Mouse (Mus musculus): ENCODE measurements around the gene Acin1.

Acin1 gene

DNA sequence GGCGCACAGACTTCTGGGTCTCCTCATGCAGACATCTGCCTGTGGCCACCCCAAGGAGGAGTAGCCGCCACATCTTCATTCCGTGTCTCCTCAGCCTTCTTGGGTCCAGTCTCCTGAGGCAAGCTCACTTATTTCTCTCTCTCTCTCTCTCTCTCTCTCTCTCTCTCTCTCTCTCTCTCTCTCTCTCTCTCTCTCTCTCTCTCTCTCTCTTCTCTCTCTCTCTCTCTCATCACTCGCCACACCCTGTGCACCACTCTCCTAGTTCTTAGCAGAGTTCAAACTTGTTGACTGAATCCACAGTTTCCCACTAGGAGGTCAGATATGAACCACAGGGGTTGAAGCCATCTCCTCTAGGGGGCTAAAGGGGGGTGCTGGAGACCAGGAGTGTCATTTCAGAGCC lies 12.0 kb upstream of the Acin1 start, which contains the start of gene Gm29776:
Gene Gm29776 (minus strand): TSS at position 101 of the 400 bp plus-strand sequence.
- no peak for DNase-seq (ENCODE audit: low read depth)

DNA sequence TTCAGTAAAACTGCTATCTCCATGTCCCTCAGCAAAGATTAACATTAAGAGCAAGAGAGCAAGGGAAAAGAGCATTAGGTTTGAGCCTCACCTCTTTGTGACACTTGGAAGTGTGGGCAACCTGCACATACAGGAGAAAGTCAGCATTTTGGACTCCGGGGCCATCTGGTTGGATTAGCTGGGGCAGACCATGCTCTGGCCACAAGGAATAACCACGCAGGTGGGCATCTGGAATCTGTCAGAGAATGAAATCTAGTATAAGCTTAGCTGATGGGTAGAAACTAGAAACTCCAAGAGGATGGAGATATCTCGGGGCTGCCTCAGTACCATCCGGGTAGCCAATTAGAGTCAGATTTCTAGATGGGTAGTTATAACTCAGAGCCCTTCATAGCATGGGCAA lies 10.0 kb upstream of the Acin1 start:
- no peak for DNase-seq (ENCODE audit: low read depth)

DNA sequence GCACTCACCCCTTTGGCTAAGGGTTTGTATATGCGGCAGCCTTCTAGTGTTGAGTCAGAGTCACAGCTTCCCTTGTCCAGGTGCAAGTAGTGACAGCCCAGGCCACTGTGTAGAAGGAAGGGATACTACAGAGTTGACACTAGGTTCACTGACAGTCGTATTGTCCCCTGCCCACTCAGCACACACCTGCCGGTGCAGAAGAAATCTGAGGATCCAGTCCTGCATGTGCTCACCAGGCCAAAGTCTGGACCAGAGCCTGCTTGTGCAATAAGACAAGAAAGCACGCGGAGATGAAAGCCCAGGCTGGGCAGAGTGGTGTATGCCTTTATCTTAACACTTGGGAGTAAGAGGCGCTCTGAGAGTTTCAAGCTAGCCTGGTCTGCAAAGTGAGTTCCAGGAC lies 8.3 kb upstream of the Acin1 start:
- DNase-seq (ENCODE audit: low read depth) = no peak

DNA sequence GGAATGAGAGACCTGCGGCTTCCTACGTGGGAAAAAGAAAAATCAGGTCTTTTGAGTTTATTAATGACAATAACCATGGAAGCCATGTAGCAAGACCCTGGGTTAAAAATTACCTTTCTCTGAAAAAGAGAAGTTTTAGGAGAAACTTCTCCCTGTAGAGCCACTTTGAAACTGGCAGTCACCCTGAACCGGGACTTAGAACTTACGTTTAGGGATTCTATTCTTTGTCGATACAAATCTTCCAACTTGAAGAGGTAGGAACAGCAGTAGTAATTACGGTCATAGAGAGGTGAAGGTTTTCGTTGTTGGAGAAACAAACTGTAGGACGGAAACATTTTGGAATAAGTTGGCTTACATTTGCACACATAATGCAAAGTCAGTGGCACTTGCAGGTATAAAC lies 520 bp upstream of the Acin1 start:
- DNase-seq (ENCODE audit: low read depth) = peak; percentile 37

DNA sequence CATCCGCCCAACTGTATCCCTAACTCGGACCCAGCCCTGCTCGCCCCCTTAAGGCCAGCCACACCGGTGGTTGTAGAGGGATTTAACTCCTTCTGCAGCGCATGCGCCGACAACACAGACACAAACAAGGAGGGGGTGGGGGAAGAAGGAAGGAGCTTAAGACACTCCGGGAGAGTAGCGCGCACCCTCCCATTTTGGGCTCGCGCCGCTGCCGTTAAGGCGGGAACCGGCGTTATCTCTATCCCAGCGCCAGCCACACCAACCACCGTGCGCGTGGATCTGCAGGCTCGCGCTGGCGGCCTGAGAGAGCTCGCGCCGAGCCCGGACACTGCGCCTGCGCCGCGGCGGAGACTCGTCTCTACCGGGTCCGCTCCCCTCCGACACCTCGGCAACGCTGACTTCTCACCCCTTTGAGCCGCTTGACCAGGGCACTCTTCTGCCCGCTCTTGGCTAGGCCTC lies 639 bp downstream of the Acin1 start, which contains the start of gene 1700123O20Rik:
Gene 1700123O20Rik (plus strand): TSS at position 154 of the 459 bp plus-strand sequence.
- no peak for DNase-seq (ENCODE audit: low read depth)

DNA sequence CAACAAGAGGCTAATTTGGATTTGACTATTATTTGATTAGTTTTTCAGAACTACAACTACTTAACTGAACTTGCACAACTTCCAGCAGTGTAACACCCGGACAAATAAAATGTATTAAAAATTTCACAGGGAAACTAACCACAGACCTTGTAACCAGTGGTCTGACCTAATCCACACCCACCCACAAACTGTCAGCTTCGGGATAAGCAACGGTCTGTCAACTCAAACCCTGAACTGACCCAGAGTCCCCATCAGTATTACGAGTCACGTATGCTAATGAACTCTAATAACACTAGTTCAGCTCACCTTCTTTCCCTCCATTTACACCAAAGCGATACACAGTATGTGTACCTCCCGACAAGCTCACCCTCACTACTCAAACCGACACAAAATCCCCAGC lies 1.3 kb downstream of the Acin1 start:
- peak; percentile 16 for DNase-seq (ENCODE audit: low read depth)

DNA sequence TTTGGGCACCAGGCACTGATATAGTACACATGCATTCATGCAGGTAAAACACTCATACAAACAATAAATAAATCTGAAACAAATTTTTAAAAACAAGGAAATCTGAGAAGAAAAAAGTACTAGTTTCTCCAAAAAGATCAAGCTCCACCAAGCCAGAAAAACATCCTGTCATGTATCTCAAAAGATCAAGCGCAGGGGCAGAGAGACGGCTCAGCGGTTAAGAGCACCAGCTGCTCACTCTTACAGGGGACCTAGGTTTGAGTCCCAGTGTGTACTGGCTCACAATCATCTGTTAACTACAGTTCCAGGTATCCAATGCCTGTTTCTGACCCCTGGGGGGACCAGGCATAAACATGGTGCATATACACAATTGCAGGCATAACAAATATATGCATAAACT lies 4.3 kb downstream of the Acin1 start:
- peak; percentile 56 for DNase-seq (ENCODE audit: low read depth)

DNA sequence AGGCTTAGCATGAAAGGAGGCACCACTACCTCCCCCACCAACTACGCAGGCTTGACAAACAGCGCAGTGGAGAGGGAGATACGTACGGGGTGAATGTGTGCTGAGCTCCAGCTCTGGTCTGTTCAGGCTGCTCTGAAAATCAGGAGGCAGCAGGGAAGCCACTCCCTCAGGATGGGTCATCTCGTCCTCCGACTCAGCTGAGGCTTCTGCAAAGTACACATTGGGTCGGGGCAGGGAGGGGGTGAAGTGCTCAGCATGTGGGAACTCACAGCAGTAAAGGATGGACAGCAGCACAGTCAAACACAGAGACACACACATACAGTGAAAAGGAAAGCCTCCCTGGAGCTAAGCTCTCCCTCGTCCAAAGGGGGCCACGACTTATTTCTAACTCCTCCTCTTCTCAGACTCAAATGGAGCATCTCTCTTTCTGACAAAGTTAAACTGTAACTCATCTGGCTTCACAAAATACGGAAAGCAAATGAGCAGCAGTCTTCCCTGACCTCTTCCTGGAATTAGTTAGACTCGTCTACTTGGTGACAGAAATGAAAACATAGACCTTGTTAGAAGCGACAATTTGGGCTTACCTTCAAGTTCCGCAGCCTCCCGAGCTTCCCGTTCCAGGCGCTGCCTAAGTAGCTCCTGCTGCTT lies 8.0 kb downstream of the Acin1 start:
- no peak for DNase-seq (ENCODE audit: low read depth)

DNA sequence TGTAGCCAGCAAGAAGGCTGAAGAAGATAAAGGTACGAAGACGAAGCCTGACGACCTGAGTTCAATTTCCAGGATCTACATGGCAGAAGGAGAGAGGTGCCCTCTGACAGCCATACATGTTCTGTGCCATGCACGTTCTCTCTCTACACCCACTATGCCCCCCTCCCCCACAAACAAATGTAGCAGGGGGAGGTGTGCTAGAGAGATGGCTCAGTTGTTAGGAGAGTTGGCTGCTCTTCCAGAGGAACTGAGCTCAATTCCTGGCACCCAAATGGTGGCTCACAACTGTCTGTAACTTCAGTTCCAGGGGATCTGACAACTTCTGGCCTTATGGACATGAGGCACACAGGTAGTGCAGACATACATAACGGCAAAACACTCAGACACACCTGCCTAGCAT lies 10.4 kb downstream of the Acin1 start:
- no peak for DNase-seq (ENCODE audit: low read depth)

DNA sequence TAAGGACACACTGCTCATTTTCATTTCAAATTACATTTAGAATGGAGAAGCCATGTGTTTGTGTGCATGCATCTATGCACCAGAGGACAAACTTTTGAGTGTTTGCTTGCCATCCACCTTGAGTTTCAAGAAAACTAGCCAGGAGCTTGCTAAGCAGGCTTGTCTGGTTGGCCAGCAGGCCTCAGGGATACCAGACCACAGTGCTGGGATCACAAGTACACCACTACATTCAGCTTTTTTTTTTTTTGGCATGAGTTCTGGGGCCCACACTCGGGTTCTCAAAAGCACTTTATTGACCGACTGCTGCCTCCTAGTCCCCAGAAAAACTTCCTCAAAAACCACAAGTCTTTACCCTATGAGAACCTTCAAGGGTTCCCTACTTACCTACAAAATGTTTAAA lies 12.4 kb downstream of the Acin1 start:
- no peak for DNase-seq (ENCODE audit: low read depth)

DNA sequence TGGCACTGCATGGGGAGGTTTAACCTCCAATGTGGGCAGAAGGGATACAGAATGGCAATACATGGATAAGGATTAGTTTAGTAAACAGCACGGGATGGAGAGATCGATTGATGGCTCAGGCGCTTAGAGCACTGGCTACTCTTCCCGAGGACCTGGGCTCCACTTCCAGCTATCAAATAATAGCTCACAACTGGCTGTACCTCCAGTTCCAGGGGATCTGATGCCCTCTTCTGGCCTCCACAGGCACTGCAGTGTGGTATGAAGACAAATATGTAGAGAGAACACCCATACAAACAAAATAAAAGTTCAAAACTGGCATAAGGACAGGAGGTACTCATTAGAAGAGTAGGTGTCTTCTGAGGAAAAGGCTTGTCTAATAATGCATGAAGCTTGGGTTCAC lies 17.4 kb downstream of the Acin1 start:
- peak; percentile 68 for DNase-seq (ENCODE audit: low read depth)

DNA sequence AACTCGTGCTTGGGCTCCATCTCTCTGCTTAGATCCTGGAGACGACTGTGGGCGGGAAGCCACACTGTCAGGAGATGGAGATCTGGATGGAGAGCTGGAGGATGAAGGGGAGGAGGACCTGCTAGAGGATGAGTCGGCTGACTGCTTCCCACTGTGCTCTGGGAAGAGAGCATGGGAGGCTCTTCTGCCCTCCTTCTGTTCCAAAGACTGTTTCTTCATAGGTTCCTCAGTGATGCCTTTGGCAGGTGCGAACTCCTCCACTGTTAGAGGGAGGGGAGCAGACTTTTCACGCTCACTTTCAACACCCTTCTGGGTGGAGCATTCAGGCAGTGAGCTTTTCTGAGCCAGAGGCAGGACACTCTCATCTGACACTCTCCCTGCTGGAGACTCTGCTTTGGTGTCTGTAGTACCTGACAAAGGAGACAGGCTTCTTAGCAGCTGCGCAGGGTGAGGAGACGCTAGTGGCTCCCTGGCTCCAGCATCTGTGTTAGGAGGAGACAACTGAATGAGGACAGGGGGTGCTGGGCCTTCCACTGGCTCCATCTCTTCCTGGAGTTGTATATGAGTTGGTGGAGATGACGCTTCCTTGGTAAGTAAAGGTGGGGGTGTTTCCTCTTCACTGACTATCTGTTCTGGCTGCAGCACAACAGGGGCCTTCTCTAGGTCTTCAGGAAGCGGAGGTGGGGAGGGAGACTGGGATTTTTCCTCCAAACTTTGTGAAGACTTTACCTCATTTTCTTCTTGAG lies 22.1 kb downstream of the Acin1 start:
- DNase-seq (ENCODE audit: low read depth) = no peak

DNA sequence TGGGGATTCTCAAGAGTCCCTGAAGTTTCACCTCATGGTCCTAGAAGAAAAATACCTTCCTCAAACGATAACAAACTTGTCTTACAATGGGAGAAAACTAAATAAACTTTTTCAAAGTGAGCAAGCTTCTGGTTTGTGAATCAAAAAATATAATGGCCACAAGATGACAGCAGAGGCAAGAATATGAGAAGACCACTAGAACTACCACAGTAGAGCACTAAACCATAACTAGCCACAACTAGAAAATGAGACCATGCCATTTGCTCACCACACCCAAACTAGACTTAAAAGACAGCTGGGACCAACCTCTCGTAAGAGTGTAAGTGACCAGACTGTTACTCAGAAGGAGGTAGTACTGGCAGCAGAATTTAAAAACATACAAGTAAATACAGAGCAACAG lies 26.7 kb downstream of the Acin1 start:
- no peak for DNase-seq (ENCODE audit: low read depth)

DNA sequence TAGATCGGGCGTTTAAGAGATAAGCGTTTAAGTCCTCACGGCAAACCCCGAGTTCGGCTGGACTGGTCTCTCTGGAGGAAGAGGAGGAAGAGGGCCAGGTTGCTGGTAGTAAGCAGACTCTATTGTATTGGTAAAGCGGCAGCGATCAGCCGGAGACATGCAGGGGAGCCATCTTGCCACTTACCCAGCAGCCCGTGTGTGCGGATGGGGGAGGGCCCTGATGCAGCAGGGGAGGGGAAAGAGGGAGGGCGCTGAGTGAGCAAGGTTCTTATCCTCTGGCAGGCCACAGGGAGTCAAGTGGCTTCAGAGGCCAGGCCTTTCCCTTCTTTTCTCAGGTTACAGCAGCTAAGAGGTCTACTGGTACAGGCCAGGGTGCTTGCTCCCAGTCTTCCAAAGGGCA lies 33.2 kb downstream of the Acin1 start:
- peak; percentile 84 for DNase-seq (ENCODE audit: low read depth)

DNA sequence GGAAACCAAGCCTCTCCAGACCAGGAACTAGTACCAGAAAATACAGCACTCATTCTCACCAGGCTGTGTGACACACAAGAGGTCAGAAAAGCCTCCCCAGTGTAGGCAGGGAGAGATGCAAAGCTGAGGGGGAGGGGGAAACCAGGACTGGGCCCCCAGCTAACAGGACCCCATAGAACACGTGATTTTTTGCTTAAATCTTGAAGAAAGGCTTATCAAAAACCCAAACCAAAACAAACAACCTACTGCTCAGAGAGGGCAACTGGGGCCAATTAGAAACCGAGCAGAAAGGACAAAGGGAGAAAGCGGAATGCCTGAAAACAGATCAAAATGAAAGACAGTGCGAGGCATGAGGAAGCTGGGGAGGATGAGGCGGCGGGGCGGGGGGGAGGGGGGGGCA lies 33.9 kb downstream of the Acin1 start:
- no peak for DNase-seq (ENCODE audit: low read depth)

DNA sequence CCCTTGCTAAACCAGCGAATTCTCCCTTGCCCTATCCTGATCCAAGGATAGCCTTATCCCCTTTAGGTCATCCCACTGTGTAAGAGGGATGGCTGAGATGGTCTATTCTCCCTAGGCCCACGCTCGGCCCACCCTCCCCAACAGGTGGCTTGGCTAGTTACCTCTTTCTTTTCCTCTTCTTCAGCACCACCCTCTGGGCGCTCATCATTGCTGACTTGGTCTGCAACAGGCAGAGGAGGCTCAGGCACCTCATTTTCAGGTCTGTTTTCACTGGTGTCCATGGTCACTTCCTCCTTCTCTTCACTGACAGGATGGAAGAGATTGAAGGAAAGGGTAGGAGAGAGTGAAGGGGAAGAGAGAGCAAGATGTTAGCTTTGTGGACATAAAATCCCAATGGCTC lies 35.2 kb downstream of the Acin1 start:
- DNase-seq (ENCODE audit: low read depth) = no peak

DNA sequence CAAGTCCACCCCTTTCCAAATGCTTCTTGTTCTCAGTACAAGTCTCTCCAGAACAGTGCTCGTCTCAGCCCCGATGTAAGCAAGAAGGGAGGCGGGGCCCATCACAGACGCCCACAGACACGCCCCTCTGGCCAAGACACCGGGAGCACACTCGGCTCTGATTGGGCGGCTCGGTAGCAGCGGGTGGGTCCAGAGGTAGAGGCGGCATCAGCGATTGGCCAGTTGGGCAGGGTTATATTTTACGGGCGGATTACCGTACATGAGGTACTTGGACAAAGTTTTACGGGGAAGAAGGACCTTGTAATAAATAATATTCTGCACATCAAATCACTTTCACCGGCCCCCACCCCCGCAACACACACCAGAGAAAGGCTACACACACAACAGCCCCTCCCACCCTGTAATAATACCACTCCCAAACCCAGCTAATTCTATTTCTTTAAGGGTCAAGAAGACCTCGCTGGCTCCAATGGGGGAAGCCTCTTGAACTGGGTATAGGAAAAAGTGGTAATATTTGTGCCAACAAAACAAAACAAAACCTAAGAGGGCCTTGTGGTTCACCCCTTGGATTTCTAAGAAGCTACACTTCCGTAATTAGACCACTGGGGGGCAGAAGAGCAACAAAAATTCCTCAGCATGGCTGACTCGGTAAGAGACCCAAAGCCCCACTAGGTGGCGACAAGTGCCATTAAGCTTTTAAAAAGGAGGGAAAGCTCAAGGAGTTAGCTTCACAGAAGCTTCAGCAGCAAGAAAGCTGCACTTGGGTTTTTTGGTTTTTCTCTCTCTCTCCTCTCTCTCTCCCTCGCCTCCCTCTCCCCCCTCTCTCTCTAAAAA lies 35.9 kb downstream of the Acin1 start:
- peak; percentile 95 for DNase-seq (ENCODE audit: low read depth)

DNA sequence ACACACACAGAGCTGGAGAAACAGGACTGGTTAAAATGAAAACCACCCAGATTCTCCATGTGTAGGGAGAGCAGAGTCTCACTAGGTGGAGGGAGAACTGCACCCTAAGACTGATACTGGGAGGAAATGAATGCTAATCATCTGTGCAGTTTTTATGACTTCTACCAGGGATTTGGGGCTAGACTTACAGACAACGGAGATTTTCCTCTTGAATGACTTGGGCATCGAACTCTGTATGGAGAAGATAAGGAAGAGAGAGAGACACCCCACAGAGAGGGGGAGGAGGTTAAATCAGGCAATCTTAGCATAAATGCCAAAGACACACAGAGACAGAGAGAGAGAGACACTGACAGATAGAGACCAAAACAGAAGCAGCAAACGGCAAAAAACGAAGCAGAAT lies 38.8 kb downstream of the Acin1 start:
- no peak for DNase-seq (ENCODE audit: low read depth)

DNA sequence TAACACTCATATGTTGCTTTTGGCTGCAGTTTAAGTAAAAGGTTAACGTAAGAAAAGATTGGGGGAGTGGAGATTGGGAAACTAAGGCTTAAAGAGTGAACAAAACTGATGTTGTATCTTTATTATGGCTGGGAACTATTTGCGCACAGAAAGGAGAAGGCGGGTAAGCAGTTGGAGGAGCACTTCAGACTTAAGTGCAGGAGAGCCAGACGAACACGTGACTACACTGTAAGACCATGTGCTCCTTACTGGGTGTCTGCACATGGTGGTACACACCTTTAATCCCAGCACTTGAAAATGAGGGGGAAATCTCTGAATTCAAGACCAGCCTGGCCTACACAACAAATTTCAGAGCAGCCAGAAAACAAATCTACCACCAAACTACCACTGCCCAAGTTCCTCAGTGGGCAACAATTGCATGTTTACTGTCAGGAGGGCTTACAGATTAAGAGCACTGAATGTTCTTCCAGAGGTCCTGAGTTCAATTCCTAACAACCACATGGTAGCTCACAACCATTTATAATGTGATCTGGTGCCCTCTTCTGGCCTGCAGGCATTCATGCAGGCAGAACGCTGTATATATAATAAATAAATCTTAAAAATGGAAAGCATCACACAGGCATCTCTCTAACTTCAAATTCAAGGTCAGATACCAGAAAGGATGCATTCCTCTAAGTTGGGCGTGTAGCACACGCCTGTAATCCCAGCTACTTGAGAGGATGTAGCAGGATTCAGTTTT lies 39.7 kb downstream of the Acin1 start:
- no peak for DNase-seq (ENCODE audit: low read depth)

DNA sequence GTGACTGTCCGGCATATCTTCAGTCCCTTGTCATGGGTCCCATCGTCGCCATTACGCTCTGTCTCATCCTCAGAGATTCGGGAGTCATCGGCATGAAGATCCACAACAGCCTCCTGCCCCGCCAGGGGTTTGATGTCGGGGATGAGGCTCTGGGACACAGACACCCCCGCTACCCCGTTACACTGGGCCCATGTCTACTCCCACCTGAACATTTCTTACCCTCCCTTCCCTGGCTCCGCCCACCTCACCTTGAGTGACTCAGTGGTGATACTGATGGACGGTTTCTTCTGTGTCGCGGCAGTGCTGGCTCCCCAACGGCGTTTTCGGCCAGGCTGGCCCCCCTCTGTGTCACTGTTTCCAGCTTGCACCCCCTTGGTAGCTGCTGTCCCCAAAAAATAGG lies 40.3 kb downstream of the Acin1 start:
- no peak for DNase-seq (ENCODE audit: low read depth)

DNA sequence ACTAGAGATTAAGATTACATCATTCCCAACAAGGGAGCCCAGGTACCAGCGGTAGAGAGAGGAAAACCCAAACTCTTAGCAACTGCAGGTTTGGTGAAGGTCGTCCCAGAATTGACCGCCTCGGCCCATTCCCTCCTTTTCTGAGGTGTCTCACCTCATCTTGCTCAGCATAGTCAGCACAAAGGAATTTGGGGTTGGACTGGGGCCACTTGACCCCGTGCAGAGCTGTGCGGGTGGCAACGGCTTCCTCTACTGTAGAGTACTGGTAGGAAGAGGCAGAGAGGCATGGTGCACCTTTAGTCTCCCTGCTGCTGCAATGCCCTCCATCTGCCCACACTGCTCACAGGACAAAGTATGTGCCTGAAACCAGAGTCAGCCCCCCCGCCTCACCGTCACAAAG lies 42.4 kb downstream of the Acin1 start:
- DNase-seq (ENCODE audit: low read depth) = no peak

DNA sequence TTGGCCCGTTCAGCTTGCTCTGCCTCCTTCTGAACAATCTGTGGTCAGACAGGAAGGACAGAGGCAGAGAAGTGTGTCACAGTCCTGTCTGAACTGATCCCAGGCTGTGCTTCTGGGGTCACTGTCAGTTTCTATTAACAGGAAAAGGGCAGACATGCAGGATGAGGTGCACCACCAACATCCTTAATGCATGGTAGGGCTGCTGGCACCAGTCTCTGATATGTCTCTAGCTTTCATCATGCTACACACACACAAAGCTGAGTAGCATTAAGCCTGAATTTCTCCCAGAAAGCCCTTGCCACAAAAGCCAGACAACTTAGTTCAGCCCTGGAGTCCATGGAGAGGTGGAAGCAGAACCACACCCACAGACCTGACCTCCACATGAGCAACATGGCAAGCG lies 43.7 kb downstream of the Acin1 start:
- no peak for DNase-seq (ENCODE audit: low read depth)
